Mouse (Mus musculus) midbrain, embryonic 12.5 days (tissue): ENCODE data around the gene Hadhb. TPM values are rescaled to one million over a fixed set of nuclear protein-coding genes. Genes with fewer than 3 reads are reported as not detected.

Experiments
- ATAC-seq: fragments of 200-750 bp; cut with Nextera tagmentation; 2 replicates; pipeline ENCODE4 v1.8.0; 2017; ENCODE audit warnings: low read depth, moderate TSS enrichment, moderate library complexity; ENCODE audit not compliant: low FRiP score
- H3K27ac ChIP-seq: fragments of 300-500 bp; sonication (generic); replicated peaks from 2 replicates; pipeline ENCODE4 v1.5.1; 2016; ENCODE audit warnings: mild to moderate bottlenecking
- H3K27me3 ChIP-seq: fragments of 300-500 bp; sonication (generic); 2 replicates; pipeline ENCODE4 v1.6.1; 2016; ENCODE audit warnings: mild to moderate bottlenecking
- H3K36me3 ChIP-seq: fragments of 300-500 bp; sonication (generic); 2 replicates; pipeline ENCODE4 v1.6.1; 2016
- H3K4me1 ChIP-seq: fragments of 300-500 bp; sonication (generic); 2 replicates; pipeline ENCODE4 v1.6.1; 2016
- H3K4me2 ChIP-seq: fragments of 300-500 bp; sonication (generic); replicated peaks from 2 replicates; pipeline ENCODE4 v1.6.1; 2016; ENCODE audit warnings: mild to moderate bottlenecking, moderate library complexity
- H3K4me3 ChIP-seq: fragments of 300-500 bp; sonication (generic); 2 replicates; pipeline ENCODE4 v1.5.1; 2016; ENCODE audit warnings: mild to moderate bottlenecking
- H3K9ac ChIP-seq: fragments of 300-500 bp; sonication (generic); replicated peaks from 2 replicates; pipeline ENCODE4 v1.6.1; 2016; ENCODE audit warnings: mild to moderate bottlenecking, moderate library complexity
- H3K9me3 ChIP-seq: fragments of 300-500 bp; sonication (generic); 2 replicates; pipeline ENCODE4 v1.6.1; 2016; ENCODE audit warnings: mild to moderate bottlenecking
- WGBS: fragments of 180-500 bp; shearing (Covaris S2); methylation state at CpG from one replicate; pipeline ENCODE4 v1.1.7; 2016; 5-methylcytosine and 5-hydroxymethylcytosine counted together
- polyA plus RNA-seq: library from polyadenylated mRNA; unstranded; fragments of >200 nt; fragmentation: Nextera tagmentation; extraction: Ambion mirVana; gene quantifications from 2 replicates; pipeline ENCODE4 v1.2.1, GENCODE M21; 2016

The Hadhb gene
- polyA plus RNA-seq, 1 experiment from 2014 or later = 81.3 TPM

GRCm38 (mm10) chr5:30112533-30113068, 42.4 kb upstream of the Hadhb start:
- no peak overlapping the region for H3K4me3 ChIP-seq
- H3K36me3 ChIP-seq = peaks cover 38% of the 10 kb centered on the region
- no peak overlapping the region for H3K9ac ChIP-seq
- ATAC-seq = no peak
- no peak overlapping the region for H3K27ac ChIP-seq
- WGBS = 91% methylated on average over 3 of the region's 3 CpGs
- H3K9me3 ChIP-seq = no peaks in the 10 kb centered on the region
- H3K4me2 ChIP-seq = no peak overlapping the region
- H3K4me1 ChIP-seq = peaks cover 58% of the 10 kb centered on the region
- peaks cover 51% of the 10 kb centered on the region for H3K27me3 ChIP-seq

- H3K4me1 ChIP-seq = peaks cover 43% of the 10 kb centered on the region
- peak overlapping the region; percentile 73 for H3K4me2 ChIP-seq
- H3K4me3 ChIP-seq = peak overlapping the region; percentile 46
- peaks cover 52% of the 10 kb centered on the region for H3K36me3 ChIP-seq
- 2% methylated on average over 94 of the region's 103 CpGs for WGBS
- H3K27me3 ChIP-seq = peaks cover 51% of the 10 kb centered on the region
- peak overlapping the region; percentile 52 for H3K9ac ChIP-seq
- H3K9me3 ChIP-seq = no peaks in the 10 kb centered on the region
- H3K27ac ChIP-seq = 0 out of 2 replicates have a peak overlapping the region, but pooled peaks have one; percentile 30
- peak; percentile 63 for ATAC-seq
Measured at GRCm38 (mm10) chr5:30113881-30114760, 40.9 kb upstream of the Hadhb start.

GRCm38 (mm10) chr5:30114761-30115140, 40.3 kb upstream of the Hadhb start:
- Histone ChIP-seq H3K4me3 (peak overlapping the region; percentile 46), H3K9ac (peak overlapping the region; percentile 48; the same call in 1 of the 2 replicates), H3K36me3 (peaks cover 58% of the 10 kb centered on the region), H3K27ac (no peak overlapping the region), H3K9me3 (no peaks in the 10 kb centered on the region), H3K4me2 (peak overlapping the region; percentile 73), H3K4me1 (peaks cover 37% of the 10 kb centered on the region), H3K27me3 (peaks cover 51% of the 10 kb centered on the region)
- WGBS = 3% methylated on average over 28 of the region's 28 CpGs
- no peak for ATAC-seq

GRCm38 (mm10) chr5:30115718-30116117, 39.3 kb upstream of the Hadhb start:
- H3K4me1 ChIP-seq = peaks cover 27% of the 10 kb centered on the region
- no peak overlapping the region for H3K4me2 ChIP-seq
- no peak overlapping the region for H3K27ac ChIP-seq
- H3K9me3 ChIP-seq = no peaks in the 10 kb centered on the region
- WGBS = 50% methylated on average over 10 of the region's 10 CpGs
- peaks cover 51% of the 10 kb centered on the region for H3K27me3 ChIP-seq
- no peak overlapping the region for H3K9ac ChIP-seq
- H3K4me3 ChIP-seq = no peak overlapping the region
- H3K36me3 ChIP-seq = peaks cover 68% of the 10 kb centered on the region
- no peak for ATAC-seq

- Histone ChIP-seq H3K27ac (no peak overlapping the region), H3K4me1 (peaks cover 16% of the 10 kb centered on the region), H3K9me3 (no peaks in the 10 kb centered on the region), H3K36me3 (peaks cover 83% of the 10 kb centered on the region), H3K4me3 (no peak overlapping the region), H3K27me3 (peaks cover 36% of the 10 kb centered on the region), H3K9ac (no peak overlapping the region), H3K4me2 (no peak overlapping the region)
- 79% methylated on average over 1 of the region's 1 CpGs for WGBS
- ATAC-seq = no peak
Measured at GRCm38 (mm10) chr5:30118018-30118417, 37.0 kb upstream of the Hadhb start.

- Histone ChIP-seq H3K4me1 (peaks cover 6% of the 10 kb centered on the region), H3K9me3 (no peaks in the 10 kb centered on the region), H3K4me3 (no peak overlapping the region), H3K27ac (no peak overlapping the region), H3K27me3 (peaks cover 24% of the 10 kb centered on the region), H3K9ac (no peak overlapping the region), H3K36me3 (peaks cover 87% of the 10 kb centered on the region), H3K4me2 (no peak overlapping the region)
- 74% methylated on average over 6 of the region's 6 CpGs for WGBS
- ATAC-seq = no peak
Measured at GRCm38 (mm10) chr5:30119163-30119562, 35.9 kb upstream of the Hadhb start.

GRCm38 (mm10) chr5:30120106-30120505, 34.9 kb upstream of the Hadhb start:
- WGBS = 83% methylated on average over 7 of the region's 7 CpGs
- H3K36me3 ChIP-seq = peaks cover 96% of the 10 kb centered on the region
- ATAC-seq = no peak
- no peak overlapping the region for H3K27ac ChIP-seq
- no peak overlapping the region for H3K4me3 ChIP-seq
- no peaks in the 10 kb centered on the region for H3K9me3 ChIP-seq
- H3K4me1 ChIP-seq = no peaks in the 10 kb centered on the region
- H3K27me3 ChIP-seq = peaks cover 15% of the 10 kb centered on the region
- H3K4me2 ChIP-seq = no peak overlapping the region
- H3K9ac ChIP-seq = no peak overlapping the region

GRCm38 (mm10) chr5:30122481-30122880, 32.6 kb upstream of the Hadhb start:
- Histone ChIP-seq H3K36me3 (peaks cover 98% of the 10 kb centered on the region), H3K27me3 (no peaks in the 10 kb centered on the region), H3K4me2 (no peak overlapping the region), H3K4me3 (no peak overlapping the region), H3K4me1 (no peaks in the 10 kb centered on the region), H3K27ac (no peak overlapping the region), H3K9ac (no peak overlapping the region), H3K9me3 (no peaks in the 10 kb centered on the region)
- no peak for ATAC-seq
- 90% methylated on average over 6 of the region's 6 CpGs for WGBS

- Histone ChIP-seq H3K27me3 (no peaks in the 10 kb centered on the region), H3K4me1 (no peaks in the 10 kb centered on the region), H3K9ac (no peak overlapping the region), H3K9me3 (no peaks in the 10 kb centered on the region), H3K4me3 (no peak overlapping the region), H3K27ac (no peak overlapping the region), H3K36me3 (peaks cover 94% of the 10 kb centered on the region), H3K4me2 (no peak overlapping the region)
- WGBS = 44% methylated on average over 5 of the region's 5 CpGs
- ATAC-seq = no peak
Measured at GRCm38 (mm10) chr5:30125587-30125986, 29.5 kb upstream of the Hadhb start.

GRCm38 (mm10) chr5:30126756-30127155, 28.3 kb upstream of the Hadhb start:
- Histone ChIP-seq H3K4me3 (no peak overlapping the region), H3K36me3 (peaks cover 88% of the 10 kb centered on the region), H3K9me3 (no peaks in the 10 kb centered on the region), H3K27ac (no peak overlapping the region), H3K4me2 (no peak overlapping the region), H3K4me1 (no peaks in the 10 kb centered on the region), H3K27me3 (no peaks in the 10 kb centered on the region), H3K9ac (no peak overlapping the region)
- WGBS = 94% methylated on average over 7 of the region's 7 CpGs
- no peak for ATAC-seq

- ATAC-seq = no peak
- no peaks in the 10 kb centered on the region for H3K4me1 ChIP-seq
- H3K27ac ChIP-seq = no peak overlapping the region
- H3K4me3 ChIP-seq = no peak overlapping the region
- H3K9me3 ChIP-seq = no peaks in the 10 kb centered on the region
- 91% methylated on average over 13 of the region's 13 CpGs for WGBS
- peaks cover 84% of the 10 kb centered on the region for H3K36me3 ChIP-seq
- no peaks in the 10 kb centered on the region for H3K27me3 ChIP-seq
- no peak overlapping the region for H3K9ac ChIP-seq
- H3K4me2 ChIP-seq = no peak overlapping the region
Measured at GRCm38 (mm10) chr5:30127921-30128597, 27.0 kb upstream of the Hadhb start.

GRCm38 (mm10) chr5:30128680-30129079, 26.4 kb upstream of the Hadhb start:
- no peak overlapping the region for H3K27ac ChIP-seq
- H3K4me3 ChIP-seq = no peak overlapping the region
- H3K27me3 ChIP-seq = no peaks in the 10 kb centered on the region
- no peak overlapping the region for H3K4me2 ChIP-seq
- H3K9ac ChIP-seq = no peak overlapping the region
- H3K9me3 ChIP-seq = no peaks in the 10 kb centered on the region
- ATAC-seq = no peak
- H3K4me1 ChIP-seq = no peaks in the 10 kb centered on the region
- H3K36me3 ChIP-seq = peaks cover 84% of the 10 kb centered on the region
- 94% methylated on average over 6 of the region's 6 CpGs for WGBS
